Mouse (Mus musculus) olfactory bulb, adult 2 months (tissue): ENCODE data around the gene BC030867.
A peak's percentile ranks its signal among the peaks of the same experiment; 100 is the strongest.

Source experiments
- CTCF ChIP-seq: fragments of 200-500 bp; IDR thresholded peaks from 2 replicates; pipeline ENCODE4 v1.5.1; 2012; ENCODE audit warnings: low read depth, mild to moderate bottlenecking, low read length, moderate library complexity; ENCODE audit not compliant: insufficient read depth
- POLR2A ChIP-seq: fragments of 200-500 bp; IDR thresholded peaks from 2 replicates; pipeline ENCODE4 v1.6.1; 2012; ENCODE audit warnings: mild to moderate bottlenecking, low read depth, low read length, moderate library complexity; ENCODE audit not compliant: insufficient read depth

- TF ChIP-seq CTCF: no peak
- peak; percentile 86 for TF ChIP-seq POLR2A
These were observed 29.9 kb upstream of the BC030867 start for GRCm38 (mm10) chr11:102218783-102219182.
